Mouse (Mus musculus): ENCODE results near the gene Mis18bp1.
"Not testable (repeated sequence)": the region's sequence is repeated elsewhere in the genome, so short reads cannot be mapped to it uniquely, and the experiment has no call there.

Mis18bp1 gene

GRCm38 (mm10) chr12:65172959-65173358 lies 555 bp upstream of the Mis18bp1 start:
- H3K9me3 ChIP-seq (ENCODE audit: low read length); H3K27me3 ChIP-seq (ENCODE audit: insufficient read depth, low read length): not testable (repeated sequence)
- TF ChIP-seq CTCF (conservative IDR thresholded peaks at IDR 0.05; ENCODE audit: low read length), result peak; percentile 54
- peaks cover 49% of the 10 kb centered on the region for H3K4me1 ChIP-seq (replicated peaks; ENCODE audit: low read depth, low read length)
- peak overlapping the region; percentile 98 for H3K4me3 ChIP-seq (replicated peaks; ENCODE audit: low read length)
- H3K36me3 ChIP-seq (ENCODE audit: insufficient read depth, low read length), result peaks cover 13% of the 10 kb centered on the region

- not testable (repeated sequence) for H3K27me3 ChIP-seq (ENCODE audit: insufficient read depth, low read length); H3K4me1 ChIP-seq (replicated peaks; ENCODE audit: low read depth, low read length); H3K9me3 ChIP-seq (ENCODE audit: low read length); H3K4me3 ChIP-seq (replicated peaks; ENCODE audit: low read length)
- peaks cover 97% of the 10 kb centered on the region for H3K36me3 ChIP-seq (ENCODE audit: insufficient read depth, low read length)
- TF ChIP-seq CTCF (conservative IDR thresholded peaks at IDR 0.05; ENCODE audit: low read length), result peak; percentile 4; the same call in 1 of the 2 replicates
These were observed 36.3 kb downstream of the Mis18bp1 start for GRCm38 (mm10) chr12:65136121-65136520.

GRCm38 (mm10) chr12:65119451-65119850 lies 53.0 kb downstream of the Mis18bp1 start:
- TF ChIP-seq CTCF (conservative IDR thresholded peaks at IDR 0.05; ENCODE audit: low read length) (no peak), NANOG (IDR thresholded peaks at IDR 0.05; ENCODE audit: borderline replicate concordance, low read length) (no peak), POU5F1 (IDR thresholded peaks at IDR 0.05; ENCODE audit: borderline replicate concordance, low read length) (no peak)
- H3K4me1 ChIP-seq (replicated peaks; ENCODE audit: low read depth, low read length), result peaks cover 29% of the 10 kb centered on the region
- no peak overlapping the region for H3K4me3 ChIP-seq (replicated peaks; ENCODE audit: low read length)
- H3K27me3 ChIP-seq (ENCODE audit: insufficient read depth, low read length), result no peaks in the 10 kb centered on the region
- no peaks in the 10 kb centered on the region for H3K9me3 ChIP-seq (ENCODE audit: low read length)
- peaks cover 93% of the 10 kb centered on the region for H3K36me3 ChIP-seq (ENCODE audit: insufficient read depth, low read length)

- Histone ChIP-seq H3K9me3 (ENCODE audit: low read length) (no peaks in the 10 kb centered on the region), H3K4me1 (replicated peaks; ENCODE audit: low read depth, low read length) (peaks cover 34% of the 10 kb centered on the region), H3K4me3 (replicated peaks; ENCODE audit: low read length) (no peak overlapping the region), H3K36me3 (ENCODE audit: insufficient read depth, low read length) (peaks cover 93% of the 10 kb centered on the region), H3K27me3 (ENCODE audit: insufficient read depth, low read length) (no peaks in the 10 kb centered on the region)
- TF ChIP-seq NANOG (IDR thresholded peaks at IDR 0.05; ENCODE audit: borderline replicate concordance, low read length) (no peak), CTCF (conservative IDR thresholded peaks at IDR 0.05; ENCODE audit: low read length) (no peak), POU5F1 (IDR thresholded peaks at IDR 0.05; ENCODE audit: borderline replicate concordance, low read length) (no peak)
These were observed 53.4 kb downstream of the Mis18bp1 start for GRCm38 (mm10) chr12:65118968-65119367.

- not testable (repeated sequence) for H3K27me3 ChIP-seq (ENCODE audit: insufficient read depth, low read length); H3K4me3 ChIP-seq (replicated peaks; ENCODE audit: low read length); H3K9me3 ChIP-seq (ENCODE audit: low read length)
- Histone ChIP-seq H3K4me1 (replicated peaks; ENCODE audit: low read depth, low read length) (peaks cover 72% of the 10 kb centered on the region), H3K36me3 (ENCODE audit: insufficient read depth, low read length) (peaks cover 61% of the 10 kb centered on the region)
- TF ChIP-seq NANOG (IDR thresholded peaks at IDR 0.05; ENCODE audit: borderline replicate concordance, low read length), result peak; percentile 90
These were observed 57.4 kb downstream of the Mis18bp1 start for GRCm38 (mm10) chr12:65114978-65115377.

GRCm38 (mm10) chr12:65113925-65114324 lies 58.5 kb downstream of the Mis18bp1 start:
- H3K27me3 ChIP-seq (ENCODE audit: insufficient read depth, low read length), result no peaks in the 10 kb centered on the region
- no peak overlapping the region for H3K4me3 ChIP-seq (replicated peaks; ENCODE audit: low read length)
- peaks cover 76% of the 10 kb centered on the region for H3K4me1 ChIP-seq (replicated peaks; ENCODE audit: low read depth, low read length)
- peaks cover 61% of the 10 kb centered on the region for H3K36me3 ChIP-seq (ENCODE audit: insufficient read depth, low read length)
- TF ChIP-seq NANOG (IDR thresholded peaks at IDR 0.05; ENCODE audit: borderline replicate concordance, low read length) (no peak), POU5F1 (IDR thresholded peaks at IDR 0.05; ENCODE audit: borderline replicate concordance, low read length) (no peak), CTCF (conservative IDR thresholded peaks at IDR 0.05; ENCODE audit: low read length) (no peak)
- H3K9me3 ChIP-seq (ENCODE audit: low read length), result no peaks in the 10 kb centered on the region

GRCm38 (mm10) chr12:65112811-65113210 lies 59.6 kb downstream of the Mis18bp1 start:
- no peak for TF ChIP-seq CTCF (conservative IDR thresholded peaks at IDR 0.05; ENCODE audit: low read length)
- TF ChIP-seq NANOG (IDR thresholded peaks at IDR 0.05; ENCODE audit: borderline replicate concordance, low read length), result 0 out of 2 replicates have a peak, but pooled peaks have one; percentile 26
- no peak for TF ChIP-seq POU5F1 (IDR thresholded peaks at IDR 0.05; ENCODE audit: borderline replicate concordance, low read length)
- Histone ChIP-seq H3K4me1 (replicated peaks; ENCODE audit: low read depth, low read length) (peaks cover 79% of the 10 kb centered on the region), H3K36me3 (ENCODE audit: insufficient read depth, low read length) (peaks cover 58% of the 10 kb centered on the region), H3K4me3 (replicated peaks; ENCODE audit: low read length) (no peak overlapping the region), H3K9me3 (ENCODE audit: low read length) (no peaks in the 10 kb centered on the region), H3K27me3 (ENCODE audit: insufficient read depth, low read length) (no peaks in the 10 kb centered on the region)

- Histone ChIP-seq H3K9me3 (ENCODE audit: low read length) (no peaks in the 10 kb centered on the region), H3K4me3 (replicated peaks; ENCODE audit: low read length) (no peak overlapping the region), H3K36me3 (ENCODE audit: insufficient read depth, low read length) (peaks cover 60% of the 10 kb centered on the region), H3K27me3 (ENCODE audit: insufficient read depth, low read length) (no peaks in the 10 kb centered on the region), H3K4me1 (replicated peaks; ENCODE audit: low read depth, low read length) (peaks cover 92% of the 10 kb centered on the region)
- TF ChIP-seq POU5F1 (IDR thresholded peaks at IDR 0.05; ENCODE audit: borderline replicate concordance, low read length) (no peak), CTCF (conservative IDR thresholded peaks at IDR 0.05; ENCODE audit: low read length) (no peak), NANOG (IDR thresholded peaks at IDR 0.05; ENCODE audit: borderline replicate concordance, low read length) (no peak)
These were observed 60.9 kb downstream of the Mis18bp1 start for GRCm38 (mm10) chr12:65111503-65111902.

- Histone ChIP-seq H3K4me1 (replicated peaks; ENCODE audit: low read depth, low read length) (peaks cover 73% of the 10 kb centered on the region), H3K9me3 (ENCODE audit: low read length) (no peaks in the 10 kb centered on the region), H3K27me3 (ENCODE audit: insufficient read depth, low read length) (no peaks in the 10 kb centered on the region), H3K4me3 (replicated peaks; ENCODE audit: low read length) (no peak overlapping the region), H3K36me3 (ENCODE audit: insufficient read depth, low read length) (peaks cover 63% of the 10 kb centered on the region)
- TF ChIP-seq NANOG (IDR thresholded peaks at IDR 0.05; ENCODE audit: borderline replicate concordance, low read length) (peak; percentile 65; the same call in 1 of the 2 replicates), CTCF (conservative IDR thresholded peaks at IDR 0.05; ENCODE audit: low read length) (no peak)
These were observed 63.7 kb downstream of the Mis18bp1 start for GRCm38 (mm10) chr12:65108746-65109145.

Measured in E14TG2a.4 (cell line).